Mouse (Mus musculus): ENCODE measurements around the gene Car5a. TPM values are rescaled to one million over a fixed set of nuclear protein-coding genes. Genes with fewer than 3 reads are reported as not detected.

Car5a gene
- total RNA-seq, 2 experiments from 2014 or later, result not detected

DNA sequence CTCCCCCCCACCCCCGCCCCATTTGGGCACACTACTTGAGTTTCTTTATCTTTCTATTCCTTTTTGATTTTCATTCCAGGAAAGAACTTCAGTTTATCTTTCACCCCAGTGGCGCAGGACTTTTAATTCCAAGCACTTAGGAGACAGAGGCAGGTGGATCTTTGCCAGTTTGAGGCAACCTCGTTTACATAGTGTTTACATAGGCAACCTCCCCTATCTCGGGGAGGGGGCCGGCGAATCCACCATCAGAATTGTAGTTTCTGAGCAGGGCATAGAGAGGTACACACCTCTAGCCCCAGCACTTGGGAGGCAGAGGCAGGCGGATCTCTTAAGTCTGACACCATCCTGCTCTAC, 6.9 kb upstream of the Car5a start:
- H3K27ac ChIP-seq, result no peak overlapping the region
- peak overlapping the region; percentile 66 for H3K4me3 ChIP-seq

DNA sequence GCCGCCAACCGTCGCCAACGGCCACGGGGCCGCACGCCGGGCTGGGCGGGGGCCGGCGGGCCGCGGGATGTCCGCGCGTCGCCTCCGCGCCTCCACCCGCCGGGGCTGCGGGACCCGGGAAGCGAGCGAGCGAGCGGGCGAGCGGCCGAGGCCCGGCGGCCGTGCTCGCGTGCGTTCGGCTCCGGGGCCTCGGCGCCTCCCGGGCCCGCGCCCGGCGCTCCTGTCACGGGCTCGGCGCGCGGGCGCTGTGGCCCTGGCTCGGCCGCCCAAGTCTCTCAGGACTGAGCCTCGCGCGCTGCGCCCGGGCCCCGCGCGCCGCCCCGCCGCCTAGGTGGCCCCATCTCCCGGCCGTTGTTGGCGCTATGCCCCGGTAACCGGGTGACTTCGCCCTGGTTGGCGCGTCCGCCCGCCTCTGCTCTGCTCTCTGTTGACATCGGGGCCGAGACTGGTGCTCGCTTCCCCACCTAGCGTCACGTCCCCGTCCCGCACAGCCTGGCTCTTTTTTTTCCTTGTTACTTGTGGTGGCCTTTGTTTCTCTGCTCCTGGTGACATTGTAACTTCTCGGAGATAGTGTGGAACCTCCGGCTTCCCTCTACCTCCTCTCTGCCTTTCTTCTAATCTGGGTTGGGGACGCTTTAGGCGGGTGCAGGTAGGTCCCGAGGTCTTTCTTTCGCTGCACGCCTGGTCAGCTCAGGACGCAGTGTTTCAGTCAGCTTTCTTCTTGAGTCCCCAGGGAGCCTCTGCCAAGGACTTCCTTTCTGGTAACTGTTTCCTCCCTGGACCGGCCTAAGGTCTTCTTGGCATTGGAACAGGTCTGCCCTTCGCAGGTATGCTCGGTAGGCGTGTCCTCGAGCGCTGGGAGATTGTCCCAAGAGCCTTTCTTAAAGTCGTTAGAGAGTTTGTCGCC, 6.3 kb upstream of the Car5a start:
- peak; percentile 54 for TF ChIP-seq CTCF (conservative IDR thresholded peaks at IDR 0.05)
- DNase-seq (ENCODE audit: low spot score in 2 of 2), result peak in 1 of 2 experiments; percentile 58
- Histone ChIP-seq H3K4me3 (peak overlapping the region; percentile 66), H3K27ac (peak overlapping the region; percentile 99)

More for the DNA sequence above, 6.9 kb upstream of the Car5a start:
- no peak for TF ChIP-seq CTCF (conservative IDR thresholded peaks at IDR 0.05)
- no peak for DNase-seq (ENCODE audit: low spot score in 2 of 2)

DNA sequence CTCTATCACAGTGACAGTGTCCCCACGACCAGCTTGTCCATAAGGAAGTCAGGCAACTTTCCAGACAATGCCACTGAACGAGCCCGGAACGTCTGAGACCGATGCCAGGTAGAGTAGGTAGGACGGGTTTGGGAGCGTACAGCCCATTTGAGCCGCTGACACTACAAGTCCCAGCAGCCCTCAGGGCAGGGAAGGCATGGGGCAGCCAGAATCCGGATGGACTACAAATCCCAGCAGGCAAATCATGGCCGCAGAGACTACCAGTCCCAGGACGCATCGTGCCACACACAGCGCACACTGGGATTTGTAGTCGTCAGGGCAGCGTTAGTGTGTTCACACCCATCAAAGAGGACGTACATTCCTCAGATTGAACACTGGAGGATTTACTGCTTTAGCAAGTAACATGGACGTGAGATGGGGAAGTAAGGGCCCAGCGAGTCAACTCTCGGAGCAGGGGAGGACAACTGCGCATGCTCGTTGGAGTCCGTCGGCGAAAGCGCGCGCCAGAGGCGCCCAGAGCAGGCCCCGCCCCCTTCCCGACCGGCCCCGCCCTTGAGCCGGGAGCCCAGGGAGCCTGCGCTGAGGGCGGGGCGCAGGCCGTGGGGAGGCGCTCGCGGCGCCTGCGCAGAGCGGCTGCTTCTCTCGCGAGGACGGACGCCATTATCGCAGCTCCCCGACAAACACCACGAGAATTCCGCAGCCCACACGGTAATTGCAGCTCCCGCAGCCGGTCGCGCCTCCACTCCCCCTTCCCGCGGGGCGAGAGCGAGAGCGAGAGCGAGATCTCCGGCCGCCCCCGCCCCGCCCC, 5.4 kb upstream of the Car5a start:
- H3K4me3 ChIP-seq, result peak overlapping the region; percentile 66
- peak overlapping the region; percentile 99 for H3K27ac ChIP-seq
- no peak for TF ChIP-seq CTCF (conservative IDR thresholded peaks at IDR 0.05)
- peak; percentile 98 for DNase-seq (ENCODE audit: low spot score in 2 of 2)

DNA sequence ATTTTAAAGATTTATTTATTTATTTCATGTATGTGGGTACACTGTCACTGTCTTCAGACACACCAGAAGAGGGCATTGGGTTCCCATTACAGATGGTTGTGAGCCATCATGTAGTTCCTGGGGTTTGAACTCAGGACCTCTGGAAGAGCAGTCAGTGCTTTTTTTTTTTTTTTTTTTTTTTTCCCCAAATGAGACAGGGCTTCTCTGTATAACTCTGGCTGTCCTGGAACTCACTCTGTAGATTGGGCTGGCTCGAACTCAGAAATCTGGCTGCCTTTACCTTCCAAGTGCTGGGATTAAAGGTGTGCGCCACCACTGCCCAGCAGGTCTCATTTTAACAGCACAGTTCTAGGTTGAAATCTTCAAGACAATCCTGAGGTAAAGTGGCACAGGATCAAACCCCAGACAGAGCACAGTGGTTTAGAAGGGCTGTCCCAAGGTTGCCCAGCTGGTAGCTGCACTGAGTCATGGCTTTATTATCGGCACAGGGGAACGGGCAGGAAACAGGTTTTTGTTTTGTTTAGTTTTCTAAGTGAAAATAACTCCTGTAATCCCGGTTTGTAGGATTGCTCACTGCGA, 4.6 kb upstream of the Car5a start, which contains the start of gene Banp:
Gene Banp (plus strand): TSS at position 529 of the 579 bp plus-strand sequence.
- Histone ChIP-seq H3K27ac (peak within 1 kb of the TSS; percentile 99), H3K4me3 (peak within 1 kb of the TSS; percentile 66)
- no peak for TF ChIP-seq CTCF (conservative IDR thresholded peaks at IDR 0.05)
- DNase-seq (ENCODE audit: low spot score in 2 of 2), result no peak

DNA sequence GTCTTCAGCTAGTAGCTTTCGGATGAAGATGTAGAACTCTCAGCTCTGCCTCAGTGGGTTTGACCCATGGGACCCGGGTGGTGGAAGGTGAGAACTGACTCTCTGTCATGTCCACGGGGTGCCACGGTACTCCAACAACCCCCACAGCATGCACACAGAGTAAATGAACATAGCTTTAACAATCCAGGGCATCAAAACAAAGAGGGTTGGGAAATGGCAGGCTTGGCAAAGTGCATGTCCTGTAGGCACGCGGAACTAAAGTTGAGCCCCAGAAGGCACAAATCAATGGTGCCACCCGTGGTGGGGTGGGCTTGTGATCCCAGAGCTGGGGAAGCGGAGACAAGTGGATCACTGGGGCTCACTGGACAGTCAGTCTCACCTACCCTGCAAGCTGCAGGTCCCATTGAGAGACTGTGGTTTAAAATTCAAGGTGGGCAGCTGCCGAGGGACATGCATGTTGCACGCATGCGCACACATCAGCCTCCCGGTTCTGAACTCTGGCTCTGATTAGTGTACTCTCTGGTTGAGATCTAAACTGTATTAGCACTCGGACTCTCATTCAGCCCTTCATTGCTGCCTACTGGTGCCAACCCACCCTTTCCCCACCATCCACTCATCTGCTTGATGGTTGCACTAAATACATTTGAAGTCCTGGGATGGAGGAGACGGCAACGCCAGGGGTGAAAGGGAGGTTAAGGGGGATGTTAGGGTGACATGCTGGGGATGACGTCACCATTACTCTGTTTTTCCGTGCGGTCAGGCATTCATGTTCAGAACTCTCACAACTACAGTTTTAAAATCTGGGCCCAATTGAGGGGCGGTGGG, 3.8 kb upstream of the Car5a start:
- DNase-seq (ENCODE audit: low spot score in 2 of 2), result no peak
- TF ChIP-seq CTCF (conservative IDR thresholded peaks at IDR 0.05), result no peak
- Histone ChIP-seq H3K4me3 (peak overlapping the region; percentile 33), H3K27ac (peak overlapping the region; percentile 71; the same call in 1 of the 2 replicates)

DNA sequence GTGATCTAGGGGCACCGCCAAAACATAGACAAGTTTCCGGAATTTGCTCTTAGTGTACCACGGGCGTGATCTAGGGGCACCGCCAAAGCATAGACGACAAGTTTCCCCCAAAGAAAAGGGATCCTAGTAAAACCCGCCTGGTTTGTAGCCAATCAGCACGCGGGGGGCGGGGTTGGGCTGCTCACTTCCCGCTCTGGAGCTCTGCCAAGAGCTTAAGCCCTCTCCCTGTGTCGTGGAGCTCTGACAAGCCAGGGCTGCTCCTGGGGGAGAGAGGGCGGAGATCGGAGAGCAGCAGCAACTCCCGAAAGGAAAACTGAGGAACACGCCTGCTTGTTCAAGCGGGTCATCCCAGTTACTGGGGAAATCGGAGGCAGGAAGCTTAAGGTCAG, 3.0 kb upstream of the Car5a start:
- Histone ChIP-seq H3K4me3 (peak overlapping the region; percentile 33), H3K27ac (peak overlapping the region; percentile 71; the same call in 1 of the 2 replicates)
- TF ChIP-seq CTCF (conservative IDR thresholded peaks at IDR 0.05), result no peak
- peak; percentile 70 to 74 for DNase-seq (ENCODE audit: low spot score in 2 of 2)

DNA sequence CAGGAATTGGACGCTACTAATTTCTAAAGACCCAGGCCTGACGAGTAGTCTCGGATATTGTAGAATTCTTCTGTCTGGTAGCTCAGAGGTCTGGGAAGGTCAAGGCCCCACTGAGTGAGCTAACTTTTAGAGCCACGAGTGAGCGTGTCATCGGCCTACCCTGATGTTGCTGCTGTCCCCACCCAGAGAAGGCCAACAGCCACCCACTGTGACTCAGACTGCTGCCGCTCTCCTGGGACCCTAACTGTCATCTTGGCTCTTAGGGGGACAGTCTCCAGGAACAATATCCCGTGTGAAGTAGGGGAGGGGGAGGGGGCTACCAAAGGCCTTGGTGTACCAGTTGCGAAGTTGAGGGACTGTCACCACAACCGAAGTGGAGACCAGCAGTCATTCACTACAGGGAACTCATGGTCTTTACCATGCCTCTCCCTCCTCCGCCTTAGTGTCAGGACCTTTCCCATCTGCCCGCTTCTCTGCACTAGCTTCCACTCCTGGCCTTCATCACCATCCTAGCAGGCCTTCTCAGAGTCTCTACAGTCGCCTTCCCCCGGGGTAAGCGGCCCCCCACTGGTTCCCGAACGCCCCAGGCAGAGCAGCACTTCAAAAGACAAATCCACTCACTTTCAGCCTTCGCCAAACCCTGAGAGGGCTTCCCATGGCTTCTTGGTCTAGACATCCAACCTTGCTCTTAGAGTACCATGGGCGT, 2.5 kb upstream of the Car5a start:
- peak overlapping the region; percentile 61; the same call in 1 of the 2 replicates for H3K27ac ChIP-seq
- DNase-seq (ENCODE audit: low spot score in 2 of 2), result no peak
- no peak for TF ChIP-seq CTCF (conservative IDR thresholded peaks at IDR 0.05)
- H3K4me3 ChIP-seq, result peak overlapping the region; percentile 33

DNA sequence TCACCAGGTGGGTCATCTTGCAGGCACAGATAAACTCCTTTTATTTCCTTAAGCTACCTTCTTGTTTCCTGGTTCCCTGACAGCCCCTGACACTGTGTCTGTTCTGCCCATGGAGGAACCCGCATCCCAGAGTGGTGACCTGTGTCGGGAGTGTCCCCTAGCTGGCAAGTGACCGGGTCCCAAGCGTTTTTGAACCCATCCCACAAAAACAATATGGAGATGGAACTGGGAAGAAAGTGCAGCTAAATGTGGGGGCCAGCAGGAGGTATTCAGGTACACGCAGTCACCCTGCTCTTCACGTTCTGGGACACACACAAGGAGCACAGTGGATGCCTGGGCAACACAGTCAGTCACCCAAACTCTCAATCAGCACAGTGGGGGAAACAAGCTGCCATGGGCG, 1.6 kb upstream of the Car5a start:
- no peak overlapping the region for H3K4me3 ChIP-seq
- no peak overlapping the region for H3K27ac ChIP-seq
- no peak for DNase-seq (ENCODE audit: low spot score in 2 of 2)
- TF ChIP-seq CTCF (conservative IDR thresholded peaks at IDR 0.05), result no peak

DNA sequence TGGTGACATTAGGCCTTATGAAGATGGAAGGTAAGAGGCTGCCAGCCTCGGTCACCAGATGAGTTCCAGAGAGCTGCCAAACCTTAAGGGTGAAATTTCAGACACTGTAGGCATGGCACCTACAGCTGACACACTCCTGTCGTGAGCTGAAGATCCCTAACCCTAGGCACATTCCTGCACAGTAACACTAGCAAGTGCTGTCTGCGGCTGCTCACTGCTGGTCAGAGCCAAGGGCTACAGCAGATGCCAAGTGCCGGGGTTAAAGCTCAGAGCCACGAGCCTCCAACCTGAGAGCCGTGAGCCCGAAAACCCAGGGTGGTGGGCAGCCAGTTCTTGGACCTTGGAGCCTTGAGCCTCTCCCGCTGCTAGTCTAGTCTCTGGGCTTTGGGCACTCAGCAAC, 988 bp downstream of the Car5a start:
- Histone ChIP-seq H3K4me3 (no peak overlapping the region), H3K27ac (no peak overlapping the region)
- TF ChIP-seq CTCF (conservative IDR thresholded peaks at IDR 0.05), result no peak
- no peak for DNase-seq (ENCODE audit: low spot score in 2 of 2)

DNA sequence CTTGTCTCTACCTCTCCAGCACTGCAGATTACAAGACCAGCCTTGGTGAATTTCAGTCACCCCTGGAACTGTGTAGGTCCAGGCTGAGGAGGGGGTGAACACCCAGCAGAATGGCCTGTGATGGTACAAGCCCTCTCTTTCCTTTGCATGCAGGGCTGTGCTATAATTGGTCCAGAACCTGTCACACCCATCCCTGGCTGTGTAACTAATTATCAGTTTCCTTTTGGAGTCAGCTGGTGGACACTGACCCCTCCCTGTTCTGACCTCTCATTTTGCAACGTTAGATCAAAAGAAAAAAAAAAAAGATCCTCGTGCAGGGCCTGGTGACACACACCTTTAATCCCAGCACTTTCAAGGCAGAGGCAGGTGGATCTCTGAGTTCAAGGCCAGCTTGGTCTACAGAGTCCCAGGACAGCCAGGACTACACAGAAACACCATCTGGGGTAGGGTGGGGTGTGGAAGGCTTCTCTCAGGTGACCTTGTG, 1.6 kb downstream of the Car5a start:
- H3K27ac ChIP-seq, result no peak overlapping the region
- no peak overlapping the region for H3K4me3 ChIP-seq
- TF ChIP-seq CTCF (conservative IDR thresholded peaks at IDR 0.05), result no peak
- DNase-seq (ENCODE audit: low spot score in 2 of 2), result no peak

DNA sequence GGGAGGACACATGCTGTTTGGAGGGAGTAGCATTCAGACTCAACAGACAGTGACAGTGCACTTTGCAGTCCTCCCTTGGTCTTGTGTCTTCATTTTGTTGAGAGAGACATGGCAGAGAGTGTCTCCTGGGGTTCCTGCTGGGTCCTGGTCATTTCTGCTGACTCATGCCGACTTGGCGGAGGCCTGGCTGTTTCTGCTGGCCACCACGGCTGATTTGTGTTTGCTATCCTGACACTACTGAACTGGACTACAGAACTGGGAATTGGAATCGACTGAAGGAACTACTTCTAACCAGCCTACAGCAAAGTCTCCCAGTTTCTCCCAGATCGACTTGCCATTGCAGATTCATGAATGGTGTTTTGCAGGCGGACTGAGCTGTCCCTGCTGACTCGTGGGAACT, 6.0 kb downstream of the Car5a start:
- no peak overlapping the region for H3K27ac ChIP-seq
- H3K4me3 ChIP-seq, result no peak overlapping the region
- no peak for TF ChIP-seq CTCF (conservative IDR thresholded peaks at IDR 0.05)
- DNase-seq (ENCODE audit: low spot score in 2 of 2), result no peak
